Mouse (Mus musculus) bone marrow, adult 2 months (tissue): ENCODE measurements around the gene Phf23.

Experiments used
- CTCF ChIP-seq: fragments of 200-500 bp; IDR thresholded peaks from 2 replicates; pipeline ENCODE4 v1.5.1; 2011; ENCODE audit warnings: low read length, control low read depth; ENCODE audit not compliant: control insufficient read depth, insufficient read depth
- POLR2A ChIP-seq: fragments of 200-500 bp; IDR thresholded peaks from 2 replicates; pipeline ENCODE4 v1.6.1; 2011; ENCODE audit warnings: low read depth, mild to moderate bottlenecking, control low read depth, low read length, borderline replicate concordance; ENCODE audit not compliant: control insufficient read depth

DNA sequence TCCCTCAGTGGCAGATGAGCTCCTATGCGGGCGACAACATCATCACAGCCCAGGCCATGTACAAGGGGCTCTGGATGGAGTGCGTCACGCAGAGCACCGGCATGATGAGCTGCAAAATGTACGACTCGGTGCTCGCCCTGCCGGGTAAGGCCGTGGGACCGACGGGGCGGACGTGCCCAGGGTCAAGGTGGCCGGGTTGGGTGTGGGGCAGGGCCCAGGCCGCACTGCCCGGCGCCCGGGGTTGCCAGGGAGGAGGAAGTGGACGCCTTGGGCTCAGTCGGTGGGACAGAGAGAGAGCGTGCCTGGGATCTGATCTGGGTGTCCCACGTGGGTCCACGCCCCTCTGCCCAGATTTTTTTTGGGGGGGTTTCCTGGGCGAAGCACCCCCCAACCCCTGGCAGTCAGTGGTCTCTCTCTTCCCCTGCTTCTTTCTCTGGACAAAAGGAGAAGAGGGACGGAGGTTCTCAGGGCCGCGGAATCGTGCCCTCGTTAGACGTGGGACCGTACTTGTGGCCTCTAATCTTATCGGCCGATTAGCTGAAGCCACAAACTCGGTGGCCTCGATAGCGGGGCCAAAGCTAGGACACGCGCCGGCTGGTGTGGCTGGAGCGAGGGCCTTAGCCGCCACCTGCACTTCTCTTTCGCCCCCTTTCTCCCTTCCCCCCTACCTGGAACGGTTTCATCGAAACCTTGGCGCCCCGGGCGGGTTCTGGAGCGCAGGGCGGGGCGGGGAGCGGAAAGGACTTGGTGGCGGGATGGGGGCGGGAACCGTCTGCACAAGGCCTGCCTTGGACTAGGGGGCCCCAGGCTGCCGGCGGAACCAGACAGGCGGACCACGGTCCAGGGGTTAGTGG is 29.3 kb upstream of the Phf23 start:
- TF ChIP-seq CTCF: no peak
- no peak for TF ChIP-seq POLR2A
